Mouse (Mus musculus): ENCODE results near the gene Rbm17.

- TF ChIP-seq CTCF (IDR thresholded peaks at IDR 0.05) (no peak), EP300 (IDR thresholded peaks at IDR 0.05) (no peak)
These were observed 40.7 kb downstream of the Rbm17 start for GRCm38 (mm10) chr2:11563256-11563655.

Data from lung, postnatal 0 days (tissue).